Mouse (Mus musculus): ENCODE measurements around the gene Hoxd12. TPM values are rescaled to one million over a fixed set of nuclear protein-coding genes. Genes with fewer than 3 reads are reported as not detected.
A peak's percentile ranks its signal among the peaks of the same experiment; 100 is the strongest.

Hoxd12 gene
- total and polyA plus RNA-seq, 3 experiments: not detected

- Histone ChIP-seq H3K4me3 (ENCODE audit: control insufficient read depth in 1 of 2, insufficient read depth in 1 of 2, low read depth in 2 of 2, low read length in 2 of 2) (no peak overlapping the region), H3K36me3 (ENCODE audit: control insufficient read depth in 1 of 2, insufficient read depth in 2 of 2, low read length in 2 of 2) (no peaks in the 10 kb centered on the region), H3K4me1 (ENCODE audit: control insufficient read depth in 1 of 2, insufficient read depth in 2 of 2, low read length in 2 of 2) (no peaks in the 10 kb centered on the region), H3K9me3 (replicated peaks; ENCODE audit: insufficient read depth, low read length) (no peaks in the 10 kb centered on the region), H3K27me3 (ENCODE audit: control insufficient read depth in 1 of 2, insufficient read depth in 2 of 2, low read length in 2 of 2) (peaks cover 0 to 2% of the 10 kb centered on the region in 2 experiments; a peak in 3 of 4 replicates), H3K9ac (ENCODE audit: control insufficient read depth, low read depth, low read length, poor library complexity, severe bottlenecking) (no peak overlapping the region), H3K79me2 (ENCODE audit: control insufficient read depth, insufficient read depth, low read length, poor library complexity) (no peaks in the 10 kb centered on the region), H3K27ac (ENCODE audit: control insufficient read depth, low read depth, low read length) (no peak overlapping the region)
- TF ChIP-seq SIN3A (IDR thresholded peaks at IDR 0.05; ENCODE audit: low read length) (no peak), USF1 (IDR thresholded peaks at IDR 0.05; ENCODE audit: low read depth, low read length) (0 out of 2 replicates have a peak, but pooled peaks have one; percentile 36)
- no peak for DNase-seq (ENCODE audit: low read depth, low spot score)
Measured at GRCm38 (mm10) chr2:74726973-74727639, 52.3 kb downstream of the Hoxd12 start.

Other genes with a start within 250 kb of the Hoxd12 start
- 35.5 and 36.1 TPM in 2 replicates for gene Lnpk, start 95.6 kb upstream of the Hoxd12 start, total RNA-seq (2012; rRNA removed)
- 10 to 100 TPM in 1 of 2 experiments, not detected in 1; 35.5 TPM for gene Lnpk, start 95.6 kb upstream of the Hoxd12 start, polyA plus RNA-seq (2012; ENCODE audit: insufficient read depth in 1 of 2, insufficient read length in 2 of 2, low read depth in 1 of 2, low replicate concordance in 2 of 2, missing spikeins in 1 of 2)
- not detected in 2 replicates for gene Evx2, start 15.5 kb upstream of the Hoxd12 start, total RNA-seq (2012; rRNA removed)
- not detected for gene Evx2, start 15.5 kb upstream of the Hoxd12 start, polyA plus RNA-seq (2012; ENCODE audit: insufficient read depth in 1 of 2, insufficient read length in 2 of 2, low read depth in 1 of 2, low replicate concordance in 2 of 2, missing spikeins in 1 of 2)
- not detected in 2 replicates for gene Hoxd13, start 6.7 kb upstream of the Hoxd12 start, total RNA-seq (2012; rRNA removed)
- not detected for gene Hoxd13, start 6.7 kb upstream of the Hoxd12 start, polyA plus RNA-seq (2012; ENCODE audit: insufficient read depth in 1 of 2, insufficient read length in 2 of 2, low read depth in 1 of 2, low replicate concordance in 2 of 2, missing spikeins in 1 of 2)
- not detected in 2 replicates for gene Hoxd11, start 4.5 kb downstream of the Hoxd12 start, total RNA-seq (2012; rRNA removed)
- not detected for gene Hoxd11, start 4.5 kb downstream of the Hoxd12 start, polyA plus RNA-seq (2012; ENCODE audit: insufficient read depth in 1 of 2, insufficient read length in 2 of 2, low read depth in 1 of 2, low replicate concordance in 2 of 2, missing spikeins in 1 of 2)
- not detected in 2 replicates for gene Hoxd10, start 16.9 kb downstream of the Hoxd12 start, total RNA-seq (2012; rRNA removed)
- gene Hoxd10, start 16.9 kb downstream of the Hoxd12 start, polyA plus RNA-seq (2012; ENCODE audit: insufficient read depth in 1 of 2, insufficient read length in 2 of 2, low read depth in 1 of 2, low replicate concordance in 2 of 2, missing spikeins in 1 of 2): not detected
- gene Hoxd9, start 22.7 kb downstream of the Hoxd12 start, total RNA-seq (2012; rRNA removed): not detected in 2 replicates
- gene Hoxd9, start 22.7 kb downstream of the Hoxd12 start, polyA plus RNA-seq (2012; ENCODE audit: insufficient read depth in 1 of 2, insufficient read length in 2 of 2, low read depth in 1 of 2, low replicate concordance in 2 of 2, missing spikeins in 1 of 2): not detected
- gene Hoxd8, start 29.6 kb downstream of the Hoxd12 start, total RNA-seq (2012; rRNA removed): 4.7 and 5.4 TPM in 2 replicates
- 1 to 10 TPM in 1 of 2 experiments, not detected in 1; 7.4 TPM for gene Hoxd8, start 29.6 kb downstream of the Hoxd12 start, polyA plus RNA-seq (2012; ENCODE audit: insufficient read depth in 1 of 2, insufficient read length in 2 of 2, low read depth in 1 of 2, low replicate concordance in 2 of 2, missing spikeins in 1 of 2)
- gene Hoxd3, start 36.9 kb downstream of the Hoxd12 start, total RNA-seq (2012; rRNA removed): not detected in 2 replicates
- not detected for gene Hoxd3, start 36.9 kb downstream of the Hoxd12 start, polyA plus RNA-seq (2012; ENCODE audit: insufficient read depth in 1 of 2, insufficient read length in 2 of 2, low read depth in 1 of 2, low replicate concordance in 2 of 2, missing spikeins in 1 of 2)
- gene Hoxd4, start 36.9 kb downstream of the Hoxd12 start, total RNA-seq (2012; rRNA removed): not detected in 2 replicates
- gene Hoxd4, start 36.9 kb downstream of the Hoxd12 start, polyA plus RNA-seq (2012; ENCODE audit: insufficient read depth in 1 of 2, insufficient read length in 2 of 2, low read depth in 1 of 2, low replicate concordance in 2 of 2, missing spikeins in 1 of 2): not detected
- not detected in 2 replicates for gene Gm28230, start 51.7 kb downstream of the Hoxd12 start, total RNA-seq (2012; rRNA removed)
- not detected for gene Gm28230, start 51.7 kb downstream of the Hoxd12 start, polyA plus RNA-seq (2012; ENCODE audit: insufficient read depth in 1 of 2, insufficient read length in 2 of 2, low read depth in 1 of 2, low replicate concordance in 2 of 2, missing spikeins in 1 of 2)
- gene Hoxd1, start 88.0 kb downstream of the Hoxd12 start, total RNA-seq (2012; rRNA removed): not detected in 2 replicates
- not detected for gene Hoxd1, start 88.0 kb downstream of the Hoxd12 start, polyA plus RNA-seq (2012; ENCODE audit: insufficient read depth in 1 of 2, insufficient read length in 2 of 2, low read depth in 1 of 2, low replicate concordance in 2 of 2, missing spikeins in 1 of 2)
- 81.9 and 85.0 TPM in 2 replicates for gene Mtx2, start 150.8 kb downstream of the Hoxd12 start, total RNA-seq (2012; rRNA removed)
- 1,000 to 10,000 TPM in 1 of 2 experiments, 100 to 1,000 TPM in 1; 152 to 1,244 TPM for gene Mtx2, start 150.8 kb downstream of the Hoxd12 start, polyA plus RNA-seq (2012; ENCODE audit: insufficient read depth in 1 of 2, insufficient read length in 2 of 2, low read depth in 1 of 2, low replicate concordance in 2 of 2, missing spikeins in 1 of 2)